Mouse (Mus musculus): ENCODE results near the gene Plekha5.
"Not testable (repeated sequence)": the region's sequence is repeated elsewhere in the genome, so short reads cannot be mapped to it uniquely, and the experiment has no call there.

Gene Plekha5

GRCm38 (mm10) chr6:140528414-140528813, 104.6 kb downstream of the Plekha5 start:
- DNase-seq (ENCODE audit: low read depth, low spot score) = no peak

- DNase-seq (ENCODE audit: low read depth, low spot score) = not testable (repeated sequence)
These were observed 109.0 kb downstream of the Plekha5 start for GRCm38 (mm10) chr6:140532858-140533257.

GRCm38 (mm10) chr6:140533606-140534005, 109.8 kb downstream of the Plekha5 start:
- DNase-seq (ENCODE audit: low read depth, low spot score) = no peak

- no peak for DNase-seq (ENCODE audit: low read depth, low spot score)
These were observed 111.7 kb downstream of the Plekha5 start for GRCm38 (mm10) chr6:140535504-140535903.

GRCm38 (mm10) chr6:140541919-140542318, 118.1 kb downstream of the Plekha5 start:
- DNase-seq (ENCODE audit: low read depth, low spot score) = no peak

- no peak for DNase-seq (ENCODE audit: low read depth, low spot score)
These were observed 119.3 kb downstream of the Plekha5 start for GRCm38 (mm10) chr6:140543005-140543794.

- no peak for DNase-seq (ENCODE audit: low read depth, low spot score)
These were observed 122.2 kb downstream of the Plekha5 start for GRCm38 (mm10) chr6:140546095-140546494.

- no peak for DNase-seq (ENCODE audit: low read depth, low spot score)
These were observed 122.9 kb downstream of the Plekha5 start for GRCm38 (mm10) chr6:140546648-140547201.

- DNase-seq (ENCODE audit: low read depth, low spot score) = no peak
These were observed 123.5 kb downstream of the Plekha5 start for GRCm38 (mm10) chr6:140547203-140547944.

GRCm38 (mm10) chr6:140548082-140548769, 124.4 kb downstream of the Plekha5 start:
- DNase-seq (ENCODE audit: low read depth, low spot score) = no peak

GRCm38 (mm10) chr6:140550741-140551140, 126.9 kb downstream of the Plekha5 start:
- no peak for DNase-seq (ENCODE audit: low read depth, low spot score)

GRCm38 (mm10) chr6:140554261-140554660, 130.4 kb downstream of the Plekha5 start:
- DNase-seq (ENCODE audit: low read depth, low spot score) = no peak

GRCm38 (mm10) chr6:140559411-140559810, 135.6 kb downstream of the Plekha5 start:
- no peak for DNase-seq (ENCODE audit: low read depth, low spot score)

GRCm38 (mm10) chr6:140561151-140561916, 137.5 kb downstream of the Plekha5 start:
- DNase-seq (ENCODE audit: low read depth, low spot score) = no peak

GRCm38 (mm10) chr6:140561917-140562590, 138.2 kb downstream of the Plekha5 start:
- DNase-seq (ENCODE audit: low read depth, low spot score) = no peak

- no peak for DNase-seq (ENCODE audit: low read depth, low spot score)
These were observed 143.3 kb downstream of the Plekha5 start for GRCm38 (mm10) chr6:140567199-140567598.

- DNase-seq (ENCODE audit: low read depth, low spot score) = no peak
These were observed 144.0 kb downstream of the Plekha5 start for GRCm38 (mm10) chr6:140567897-140568296.

GRCm38 (mm10) chr6:140570152-140570551, 146.3 kb downstream of the Plekha5 start:
- DNase-seq (ENCODE audit: low read depth, low spot score) = no peak

GRCm38 (mm10) chr6:140574943-140575342, 151.1 kb downstream of the Plekha5 start:
- DNase-seq (ENCODE audit: low read depth, low spot score) = no peak

- no peak for DNase-seq (ENCODE audit: low read depth, low spot score)
These were observed 152.3 kb downstream of the Plekha5 start for GRCm38 (mm10) chr6:140576133-140576532.
